Mouse (Mus musculus) B cell, adult 2 months (primary cell): Measurements from ENCODE around the gene Dkk3.

Experiments used
- DNase-seq, 2 experiments: peaks; one replicate each; pipeline ENCODE4 v3.0.0; 2022

Dkk3 gene

GRCm38 (mm10) chr7:112158942-112159341, at the start of gene Dkk3:
Gene Dkk3, minus strand, starts transcription at chr7:112159057.
- DNase-seq, result no peak

GRCm38 (mm10) chr7:112207717-112208116, 48.9 kb upstream of the Dkk3 start:
- no peak for DNase-seq

GRCm38 (mm10) chr7:112205513-112205912, 46.7 kb upstream of the Dkk3 start:
- DNase-seq, result no peak

- no peak for DNase-seq
These were observed 45.6 kb upstream of the Dkk3 start for GRCm38 (mm10) chr7:112204380-112204963.

- DNase-seq, result no peak
These were observed 45.1 kb upstream of the Dkk3 start for GRCm38 (mm10) chr7:112203937-112204336.

GRCm38 (mm10) chr7:112202843-112203242, 44.0 kb upstream of the Dkk3 start:
- no peak for DNase-seq

- no peak for DNase-seq
These were observed 43.3 kb upstream of the Dkk3 start for GRCm38 (mm10) chr7:112202194-112202593.

- DNase-seq, result no peak
These were observed 41.9 kb upstream of the Dkk3 start for GRCm38 (mm10) chr7:112200761-112201160.

- DNase-seq, result no peak
These were observed 40.5 kb upstream of the Dkk3 start for GRCm38 (mm10) chr7:112199343-112199742.

GRCm38 (mm10) chr7:112197461-112197860, 38.6 kb upstream of the Dkk3 start:
- no peak for DNase-seq

GRCm38 (mm10) chr7:112194286-112194685, 35.4 kb upstream of the Dkk3 start:
- no peak for DNase-seq

- no peak for DNase-seq
These were observed 33.9 kb upstream of the Dkk3 start for GRCm38 (mm10) chr7:112192778-112193177.

- DNase-seq, result no peak
These were observed 33.4 kb upstream of the Dkk3 start for GRCm38 (mm10) chr7:112192237-112192636.

GRCm38 (mm10) chr7:112187536-112188459, 28.9 kb upstream of the Dkk3 start:
- no peak for DNase-seq

- no peak for DNase-seq
These were observed 28.0 kb upstream of the Dkk3 start for GRCm38 (mm10) chr7:112186871-112187270.

- DNase-seq, result no peak
These were observed 26.4 kb upstream of the Dkk3 start for GRCm38 (mm10) chr7:112185226-112185745.

GRCm38 (mm10) chr7:112184519-112185225, 25.8 kb upstream of the Dkk3 start:
- DNase-seq, result no peak

GRCm38 (mm10) chr7:112183258-112183841, 24.5 kb upstream of the Dkk3 start:
- peak; percentile 74 to 75 for DNase-seq

- DNase-seq, result peak; percentile 61 to 63
These were observed 21.4 kb upstream of the Dkk3 start for GRCm38 (mm10) chr7:112180235-112180705.

GRCm38 (mm10) chr7:112176627-112177026, 17.8 kb upstream of the Dkk3 start:
- DNase-seq, result no peak

- no peak for DNase-seq
These were observed 13.8 kb upstream of the Dkk3 start for GRCm38 (mm10) chr7:112172669-112173068.

GRCm38 (mm10) chr7:112169955-112170692, 11.3 kb upstream of the Dkk3 start:
- DNase-seq, result no peak
